Mouse (Mus musculus) MEL (cell line): ENCODE measurements at regions not wholly inside any gene's neighbourhood (a gene's known extent, or its start where the extent isn't known, plus 50 kb on each side); places are given as distances from the start of the nearest gene placed in this dataset.

Experiments
- DNase-seq: peaks from one replicate; pipeline ENCODE4 v3.0.0; 2011; ENCODE audit warnings: low read depth, low spot score
- H3K27ac ChIP-seq: 2 replicates; pipeline ENCODE4 v1.5.1; 2012; ENCODE audit warnings: low read depth, mild to moderate bottlenecking, control low read depth, low read length, moderate library complexity; ENCODE audit not compliant: control insufficient read depth
- H3K27me3 ChIP-seq, 2 experiments: fragments of 150-350 bp in 1 of 2; sonication (generic) in 1 of 2; 2 replicates each; pipeline ENCODE4 v1.6.1; 2012; ENCODE audit warnings: low read length in 2 of 2, mild to moderate bottlenecking in 2 of 2, improper control_type of control experiment in 1 of 2, moderate library complexity in 1 of 2; ENCODE audit not compliant: insufficient read depth in 2 of 2, control insufficient read depth in 1 of 2
- H3K36me3 ChIP-seq, 2 experiments: 2 replicates each; pipeline ENCODE4 v1.6.1; 2012 to 2014; ENCODE audit warnings: low read length in 2 of 2, improper control_type of control experiment in 1 of 2, inconsistent platforms in 1 of 2, mild to moderate bottlenecking in 1 of 2; ENCODE audit not compliant: insufficient read depth in 2 of 2, control insufficient read depth in 1 of 2
- H3K4me1 ChIP-seq, 2 experiments: fragments of 150-350 bp in 1 of 2; sonication (generic) in 1 of 2; 2 replicates each; pipeline ENCODE4 v1.6.1; 2012; ENCODE audit warnings: low read length in 2 of 2, improper control_type of control experiment in 1 of 2, mild to moderate bottlenecking in 1 of 2; ENCODE audit not compliant: insufficient read depth in 2 of 2, control insufficient read depth in 1 of 2
- H3K4me3 ChIP-seq, 2 experiments: fragments of 150-350 bp in 1 of 2; sonication (generic) in 1 of 2; 2 replicates each; pipeline ENCODE4 v1.5.1; 2012; ENCODE audit warnings: low read depth in 2 of 2, low read length in 2 of 2, mild to moderate bottlenecking in 2 of 2, moderate library complexity in 2 of 2, control low read depth in 1 of 2, improper control_type of control experiment in 1 of 2; ENCODE audit not compliant: control insufficient read depth in 1 of 2, insufficient read depth in 1 of 2
- H3K79me2 ChIP-seq: 2 replicates; pipeline ENCODE4 v1.6.1; 2012; ENCODE audit warnings: mild to moderate bottlenecking, low read length, moderate library complexity; ENCODE audit not compliant: control insufficient read depth, poor library complexity, insufficient read depth
- H3K9ac ChIP-seq: 2 replicates; pipeline ENCODE4 v1.6.1; 2012; ENCODE audit warnings: low read depth, mild to moderate bottlenecking, control low read depth, low read length, moderate library complexity; ENCODE audit not compliant: control insufficient read depth, poor library complexity, severe bottlenecking
- H3K9me3 ChIP-seq: fragments of 150-350 bp; sonication (generic); replicated peaks from 2 replicates; pipeline ENCODE4 v1.6.1; 2012; ENCODE audit warnings: mild to moderate bottlenecking, low read length, improper control_type of control experiment, moderate library complexity; ENCODE audit not compliant: insufficient read depth
- CTCF ChIP-seq, 3 experiments: IDR thresholded peaks in 2 of 3; conservative IDR thresholded peaks in 1 of 3; 2 replicates each; pipeline ENCODE4 v1.5.1; 2011 to 2012; ENCODE audit warnings: low read length in 3 of 3, low read depth in 2 of 3, mild to moderate bottlenecking in 2 of 3, improper control_type of control experiment in 1 of 3, inconsistent platforms in 1 of 3, mixed read lengths in 1 of 3, moderate library complexity in 1 of 3; ENCODE audit not compliant: control insufficient read depth in 1 of 3, insufficient read depth in 1 of 3, poor library complexity in 1 of 3, severe bottlenecking in 1 of 3
- ELF1 ChIP-seq: IDR thresholded peaks from 2 replicates; pipeline ENCODE4 v1.6.1; 2014; ENCODE audit warnings: low read depth, mild to moderate bottlenecking, inconsistent platforms, low read length, improper control_type of control experiment, moderate library complexity
- EP300 ChIP-seq, 2 experiments: IDR thresholded peaks; 2 replicates each; pipeline ENCODE4 v1.6.1; 2011; ENCODE audit warnings: improper control_type of control experiment in 2 of 2, low read length in 2 of 2, low read depth in 1 of 2, mild to moderate bottlenecking in 1 of 2
- ETS1 ChIP-seq: IDR thresholded peaks from 2 replicates; pipeline ENCODE4 v1.6.1; 2012; ENCODE audit warnings: low read depth, mild to moderate bottlenecking, inconsistent platforms, low read length, improper control_type of control experiment, moderate library complexity
- GABPA ChIP-seq: IDR thresholded peaks from 2 replicates; pipeline ENCODE4 v1.6.1; 2012; ENCODE audit warnings: low read depth, mild to moderate bottlenecking, inconsistent platforms, low read length, improper control_type of control experiment, moderate library complexity
- GATA1 ChIP-seq: IDR thresholded peaks from 2 replicates; pipeline ENCODE4 v1.6.1; 2011; ENCODE audit warnings: low read depth, low read length, improper control_type of control experiment
- HCFC1 ChIP-seq: IDR thresholded peaks from 2 replicates; pipeline ENCODE4 v1.6.1; 2012; ENCODE audit warnings: low read depth, mild to moderate bottlenecking, inconsistent platforms, low read length, improper control_type of control experiment, moderate library complexity
- MAFK ChIP-seq: IDR thresholded peaks from 2 replicates; pipeline ENCODE4 v1.6.1; 2011; ENCODE audit warnings: low read depth, mild to moderate bottlenecking, low read length, improper control_type of control experiment, borderline replicate concordance
- MEF2A ChIP-seq: IDR thresholded peaks from 2 replicates; pipeline ENCODE4 v1.6.1; 2014; ENCODE audit warnings: low read depth, mild to moderate bottlenecking, inconsistent platforms, low read length, improper control_type of control experiment; ENCODE audit not compliant: poor library complexity, insufficient replicate concordance, severe bottlenecking; ENCODE audit errors: extremely low read depth
- MXI1 ChIP-seq: IDR thresholded peaks from 2 replicates; pipeline ENCODE4 v1.6.1; 2011; ENCODE audit warnings: mild to moderate bottlenecking, low read depth, low read length, improper control_type of control experiment
- MYB ChIP-seq: IDR thresholded peaks from 2 replicates; pipeline ENCODE4 v1.6.1; 2011; ENCODE audit warnings: mild to moderate bottlenecking, low read depth, low read length, improper control_type of control experiment
- MYC ChIP-seq: IDR thresholded peaks from 2 replicates; pipeline ENCODE4 v1.6.1; 2011; ENCODE audit warnings: low read depth, mild to moderate bottlenecking, low read length, improper control_type of control experiment, moderate library complexity
- NRF1 ChIP-seq: IDR thresholded peaks from 2 replicates; pipeline ENCODE4 v1.6.1; 2014; ENCODE audit warnings: low read depth, mild to moderate bottlenecking, inconsistent platforms, low read length, improper control_type of control experiment, moderate library complexity; ENCODE audit not compliant: poor library complexity, insufficient read depth, severe bottlenecking
- RCOR1 ChIP-seq: IDR thresholded peaks from 2 replicates; pipeline ENCODE4 v1.6.1; 2012; ENCODE audit warnings: low read depth, mild to moderate bottlenecking, inconsistent platforms, low read length, improper control_type of control experiment
- SIN3A ChIP-seq: IDR thresholded peaks from 2 replicates; pipeline ENCODE4 v1.6.1; 2012; ENCODE audit warnings: low read length, improper control_type of control experiment, inconsistent platforms
- USF2 ChIP-seq, 2 experiments: IDR thresholded peaks; 2 replicates each; pipeline ENCODE4 v1.6.1; 2011 to 2012; ENCODE audit warnings: improper control_type of control experiment in 2 of 2, low read length in 2 of 2, borderline replicate concordance in 1 of 2, inconsistent platforms in 1 of 2, low read depth in 1 of 2, mild to moderate bottlenecking in 1 of 2; ENCODE audit not compliant: insufficient read depth in 1 of 2
- ZKSCAN1 ChIP-seq: IDR thresholded peaks from 2 replicates; pipeline ENCODE4 v1.6.1; 2012; ENCODE audit warnings: low read depth, mild to moderate bottlenecking, inconsistent platforms, low read length, improper control_type of control experiment, moderate library complexity
- ZMIZ1 ChIP-seq: IDR thresholded peaks from 2 replicates; pipeline ENCODE4 v1.6.1; 2012; ENCODE audit warnings: low read depth, mild to moderate bottlenecking, inconsistent platforms, low read length, improper control_type of control experiment, moderate library complexity
- ZNF384 ChIP-seq: IDR thresholded peaks from 2 replicates; pipeline ENCODE4 v1.6.1; 2012; ENCODE audit warnings: low read depth, mild to moderate bottlenecking, inconsistent platforms, low read length, improper control_type of control experiment

DNA sequence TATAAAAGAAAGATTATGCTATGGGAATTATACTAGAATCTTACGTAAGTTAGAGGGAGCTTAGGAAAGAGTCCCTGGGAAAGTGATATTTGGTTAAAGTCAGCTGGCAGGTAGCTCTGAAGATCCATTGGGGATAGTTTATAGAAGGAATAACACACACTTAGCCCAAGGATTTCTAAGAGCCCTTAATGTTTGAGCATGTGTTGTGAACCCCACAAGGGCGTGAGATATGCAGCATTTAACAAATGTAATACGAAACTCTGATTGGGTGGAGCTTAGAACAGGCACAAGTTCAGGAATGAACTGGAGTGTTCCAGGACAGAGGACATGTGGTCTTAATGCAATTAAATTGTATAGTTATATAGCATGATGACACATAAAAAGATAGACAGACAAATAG is 132.6 kb upstream of the Eci2 start:
- Histone ChIP-seq H3K79me2 (no peaks in the 10 kb centered on the region), H3K9ac (no peak overlapping the region), H3K4me3 (no peak overlapping the region), H3K27ac (no peak overlapping the region), H3K36me3 (no peaks in the 10 kb centered on the region), H3K27me3 (no peaks in the 10 kb centered on the region; a peak in 1 of 4 replicates), H3K4me1 (no peaks in the 10 kb centered on the region), H3K9me3 (no peaks in the 10 kb centered on the region)
- TF ChIP-seq MXI1 (no peak), ZKSCAN1 (no peak), GATA1 (no peak), RCOR1 (no peak), MYC (no peak), SIN3A (no peak)
- DNase-seq: no peak

DNA sequence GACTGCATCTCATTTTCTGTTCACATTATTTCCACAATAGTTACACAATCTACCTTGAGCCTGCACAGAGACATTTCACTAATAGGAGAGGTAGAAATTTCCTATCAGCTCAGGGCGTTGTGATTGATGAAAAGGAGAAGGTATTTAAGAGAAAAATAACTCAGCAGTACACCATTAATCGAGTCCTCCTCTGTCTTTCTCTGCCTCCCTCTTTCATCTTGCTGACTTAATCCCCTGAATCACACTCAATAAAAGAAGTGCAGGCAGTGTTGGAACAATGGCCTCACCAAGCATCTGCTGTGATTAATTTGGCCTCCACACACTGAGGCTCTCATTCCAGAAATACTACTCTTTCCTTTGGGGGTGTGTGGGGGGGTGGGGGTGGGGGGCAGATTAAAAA is 133.9 kb upstream of the Eci2 start:
- H3K36me3 ChIP-seq: no peaks in the 10 kb centered on the region
- H3K27ac ChIP-seq: no peak overlapping the region
- H3K9me3 ChIP-seq: no peaks in the 10 kb centered on the region
- H3K4me1 ChIP-seq: no peaks in the 10 kb centered on the region
- H3K4me3 ChIP-seq: no peak overlapping the region
- no peaks in the 10 kb centered on the region; a peak in 1 of 4 replicates for H3K27me3 ChIP-seq
- no peak for DNase-seq
- H3K9ac ChIP-seq: no peak overlapping the region
- no peaks in the 10 kb centered on the region for H3K79me2 ChIP-seq
- no peak for TF ChIP-seq NRF1
- TF ChIP-seq ZMIZ1: no peak
- TF ChIP-seq ELF1: no peak
- TF ChIP-seq HCFC1: no peak
- no peak for TF ChIP-seq CTCF (IDR thresholded peaks at IDR 0.05 in 2 of 3, conservative IDR thresholded peaks at IDR 0.05 in 1 of 3; ENCODE audit: control insufficient read depth in 1 of 3, insufficient read depth in 1 of 3, low read depth in 2 of 3, low read length in 3 of 3, poor library complexity in 1 of 3, severe bottlenecking in 1 of 3)
- no peak for TF ChIP-seq MYC
- no peak for TF ChIP-seq MEF2A
- no peak for TF ChIP-seq GABPA
- no peak for TF ChIP-seq MAFK
- TF ChIP-seq MYB: no peak
- TF ChIP-seq USF2 (IDR thresholded peaks at IDR 0.05; ENCODE audit: borderline replicate concordance in 1 of 2, insufficient read depth in 1 of 2, low read depth in 1 of 2, low read length in 2 of 2): no peak
- no peak for TF ChIP-seq EP300 (IDR thresholded peaks at IDR 0.05; ENCODE audit: low read depth in 1 of 2, low read length in 2 of 2)
- no peak for TF ChIP-seq ZNF384
- no peak for TF ChIP-seq ETS1
